Mouse (Mus musculus) G1E (cell line): ENCODE results near the gene Odf2. TPM values are rescaled to one million over a fixed set of nuclear protein-coding genes. Genes with fewer than 3 reads are reported as not detected.

Experiments used
- ATAC-seq: 2 replicates; pipeline ENCODE4 v1.8.0; 2016; ENCODE audit warnings: mild to moderate bottlenecking; ENCODE audit not compliant: insufficient number of reproducible peaks, poor library complexity, low FRiP score, severe bottlenecking; ENCODE audit errors: extremely low read depth
- DNase-seq: peaks from one replicate; pipeline ENCODE4 v3.0.0; 2012; ENCODE audit warnings: low spot score
- H3K27me3 ChIP-seq: 2 replicates; pipeline ENCODE4 v1.6.1; 2012; ENCODE audit warnings: mild to moderate bottlenecking, low read length, inconsistent platforms; ENCODE audit not compliant: insufficient read depth
- H3K36me3 ChIP-seq: replicated peaks from 2 replicates; pipeline ENCODE3; 2012; ENCODE audit warnings: mild to moderate bottlenecking, inconsistent platforms
- H3K4me1 ChIP-seq: 2 replicates; pipeline ENCODE4 v1.6.1; 2012; ENCODE audit warnings: low read depth, low read length, inconsistent platforms, mixed read lengths; ENCODE audit not compliant: insufficient read depth
- H3K4me3 ChIP-seq: 2 replicates; pipeline ENCODE4 v1.5.1; 2012; ENCODE audit warnings: low read depth, mild to moderate bottlenecking, inconsistent platforms, low read length, moderate library complexity, mixed read lengths
- H3K9me3 ChIP-seq: replicated peaks from 2 replicates; pipeline ENCODE4 v1.6.1; 2012; ENCODE audit warnings: inconsistent platforms
- CTCF ChIP-seq: IDR thresholded peaks from 2 replicates; pipeline ENCODE4 v1.5.1; 2012; ENCODE audit warnings: low read depth, low read length, inconsistent platforms, mixed read lengths
- GATA1 ChIP-seq: IDR thresholded peaks from 2 replicates; pipeline ENCODE4 v1.6.1; 2012; ENCODE audit warnings: borderline replicate concordance, low read length, inconsistent platforms, mixed read lengths
- GATA2 ChIP-seq: IDR thresholded peaks from 2 replicates; pipeline ENCODE4 v1.6.1; 2012; ENCODE audit warnings: low read depth, low read length, inconsistent platforms, borderline replicate concordance
- POLR2AphosphoS5 ChIP-seq: IDR thresholded peaks from 2 replicates; pipeline ENCODE4 v1.6.1; 2012; ENCODE audit warnings: low read depth, low read length, inconsistent platforms; ENCODE audit not compliant: insufficient replicate concordance
- TAL1 ChIP-seq: conservative IDR thresholded peaks from 2 replicates; pipeline ENCODE4 v1.6.1; 2012; ENCODE audit warnings: low read depth, low read length, inconsistent platforms, mixed read lengths
- polyA plus RNA-seq: library from polyadenylated mRNA; stranded (reverse); fragments of >175 nt; gene quantifications from 2 replicates; pipeline ENCODE4 v1.2.3, GENCODE M21; 2012
- total RNA-seq, 2 experiments: library from RNA; stranded (forward) in 1 of 2; stranded (reverse) in 1 of 2; fragments of 200-1000 nt in 1 of 2; fragments of >200 nt in 1 of 2; fragmentation: Nextera tagmentation in 1 of 2; gene quantifications; 2 replicates each; pipeline ENCODE4 v1.2.3; 2014 to 2017

The Odf2 gene
- total and polyA plus RNA-seq, 3 experiments = 24.1 to 158 (median 70.9) TPM

GRCm38 (mm10) chr2:29868949-29869645, 19.9 kb upstream of the Odf2 start, which contains the start of gene Cercam:
Gene Cercam, plus strand, starts transcription at chr2:29869164.
- Histone ChIP-seq H3K36me3 (peaks cover 37% of the 10 kb centered on the region), H3K9me3 (no peaks in the 10 kb centered on the region), H3K4me1 (peaks cover 44% of the 10 kb centered on the region), H3K4me3 (peak within 1 kb of the TSS; percentile 86), H3K27me3 (peaks cover 19% of the 10 kb centered on the region)
- TF ChIP-seq POLR2AphosphoS5 (no peak), TAL1 (no peak), CTCF (peak; percentile 78), GATA1 (no peak), GATA2 (no peak)
- peak; percentile 73 for ATAC-seq
- peak; percentile 90 for DNase-seq

GRCm38 (mm10) chr2:29869646-29870451, 19.2 kb upstream of the Odf2 start:
- Histone ChIP-seq H3K36me3 (peaks cover 44% of the 10 kb centered on the region), H3K9me3 (no peaks in the 10 kb centered on the region), H3K4me3 (peak overlapping the region; percentile 86), H3K4me1 (peaks cover 44% of the 10 kb centered on the region), H3K27me3 (peaks cover 15% of the 10 kb centered on the region)
- TF ChIP-seq GATA2 = no peak
- ATAC-seq (peak; percentile 63), DNase-seq (peak; percentile 83)

- DNase-seq = no peak
- H3K9me3 ChIP-seq = no peaks in the 10 kb centered on the region
- no peaks in the 10 kb centered on the region for H3K27me3 ChIP-seq
- ATAC-seq = no peak
- H3K4me1 ChIP-seq = peaks cover 42% of the 10 kb centered on the region
- H3K36me3 ChIP-seq = peaks cover 68% of the 10 kb centered on the region
- no peak for TF ChIP-seq POLR2AphosphoS5
- no peak for TF ChIP-seq TAL1
- no peak for TF ChIP-seq GATA1
- TF ChIP-seq GATA2 = no peak
- no peak for TF ChIP-seq CTCF
- no peak overlapping the region for H3K4me3 ChIP-seq
Measured at GRCm38 (mm10) chr2:29872581-29873295, 16.3 kb upstream of the Odf2 start.

GRCm38 (mm10) chr2:29873801-29874200, 15.2 kb upstream of the Odf2 start:
- Histone ChIP-seq H3K4me1 (peaks cover 35% of the 10 kb centered on the region), H3K36me3 (peaks cover 77% of the 10 kb centered on the region), H3K4me3 (no peak overlapping the region), H3K27me3 (no peaks in the 10 kb centered on the region), H3K9me3 (no peaks in the 10 kb centered on the region)
- ATAC-seq (no peak), DNase-seq (no peak)
- no peak for TF ChIP-seq TAL1
- no peak for TF ChIP-seq POLR2AphosphoS5
- TF ChIP-seq GATA1 = no peak
- no peak for TF ChIP-seq CTCF
- TF ChIP-seq GATA2 = no peak

GRCm38 (mm10) chr2:29878061-29878460, 11.0 kb upstream of the Odf2 start:
- ATAC-seq (no peak), DNase-seq (no peak)
- TF ChIP-seq GATA2 (no peak), GATA1 (no peak), CTCF (no peak), POLR2AphosphoS5 (no peak), TAL1 (no peak)
- Histone ChIP-seq H3K9me3 (peaks cover 4% of the 10 kb centered on the region; the same call in 1 of the 2 replicates), H3K4me1 (peaks cover 6% of the 10 kb centered on the region), H3K27me3 (peaks cover 3% of the 10 kb centered on the region; the same call in 1 of the 2 replicates), H3K4me3 (no peak overlapping the region), H3K36me3 (peaks cover 86% of the 10 kb centered on the region)

GRCm38 (mm10) chr2:29879191-29879590, 9.8 kb upstream of the Odf2 start:
- TF ChIP-seq GATA1 = no peak
- no peak for TF ChIP-seq GATA2
- no peak for TF ChIP-seq POLR2AphosphoS5
- TF ChIP-seq TAL1 = no peak
- TF ChIP-seq CTCF = no peak
- H3K27me3 ChIP-seq = peaks cover 3% of the 10 kb centered on the region; the same call in 1 of the 2 replicates
- H3K36me3 ChIP-seq = peaks cover 75% of the 10 kb centered on the region
- no peaks in the 10 kb centered on the region for H3K4me1 ChIP-seq
- no peak for ATAC-seq
- no peak for DNase-seq
- H3K4me3 ChIP-seq = no peak overlapping the region
- H3K9me3 ChIP-seq = peaks cover 4% of the 10 kb centered on the region; the same call in 1 of the 2 replicates
